Mouse (Mus musculus) liver, embryonic 14.5 days (tissue): ENCODE results near the gene Maml2.

Experiments used
- CTCF ChIP-seq: IDR thresholded peaks from 2 replicates; pipeline ENCODE4 v1.5.1; 2016; ENCODE audit warnings: antibody characterized with exemption, low read depth, control low read depth
- EP300 ChIP-seq: IDR thresholded peaks from 2 replicates; pipeline ENCODE4 v1.6.1; 2016; ENCODE audit warnings: antibody characterized with exemption, low read depth

DNA sequence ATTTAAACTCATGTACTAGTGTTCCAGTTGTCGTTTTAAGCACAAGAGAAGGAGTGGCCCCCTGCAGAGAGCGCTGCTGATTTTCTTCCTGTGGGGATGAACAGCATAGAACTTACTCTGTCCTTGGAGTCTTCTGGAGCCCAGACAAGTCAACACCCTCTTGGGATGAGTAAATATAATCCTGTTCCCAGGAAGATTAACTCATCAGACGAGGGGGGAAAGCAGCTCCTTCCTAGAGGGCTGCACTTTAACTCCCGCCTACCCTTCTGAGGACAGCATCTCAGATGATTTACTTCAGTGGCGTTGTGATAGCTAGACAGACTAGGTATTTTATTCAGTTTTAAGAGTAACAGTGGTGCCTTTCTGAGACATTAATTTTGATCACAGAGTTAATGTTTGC, 215.4 kb downstream of the Maml2 start:
- TF ChIP-seq CTCF (no peak), EP300 (no peak)
